Mouse (Mus musculus) thymus, adult 2 months (tissue): ENCODE measurements around the gene Chn2. TPM values are rescaled to one million over a fixed set of nuclear protein-coding genes. Genes with fewer than 3 reads are reported as not detected.

ENCODE experiments used
- DNase-seq: peaks from one replicate; pipeline ENCODE4 v3.0.0; 2021
- H3K27ac ChIP-seq: fragments of 200-500 bp; 2 replicates; pipeline ENCODE4 v1.5.1; 2012; ENCODE audit warnings: low read length, control low read depth; ENCODE audit not compliant: control insufficient read depth, insufficient read depth
- H3K27me3 ChIP-seq: fragments of 200-500 bp; 2 replicates; pipeline ENCODE4 v1.6.1; 2012; ENCODE audit warnings: mild to moderate bottlenecking, low read length, moderate library complexity, mixed read lengths; ENCODE audit not compliant: control insufficient read depth, insufficient read depth
- H3K36me3 ChIP-seq: fragments of 200-500 bp; 2 replicates; pipeline ENCODE4 v1.6.1; 2012; ENCODE audit warnings: mild to moderate bottlenecking, low read length, moderate library complexity; ENCODE audit not compliant: control insufficient read depth, insufficient read depth
- H3K4me1 ChIP-seq: fragments of 200-500 bp; replicated peaks from 2 replicates; pipeline ENCODE4 v1.6.1; 2012; ENCODE audit warnings: low read length; ENCODE audit not compliant: control insufficient read depth, insufficient read depth
- H3K4me3 ChIP-seq: fragments of 200-500 bp; 2 replicates; pipeline ENCODE4 v1.5.1; 2012; ENCODE audit warnings: mild to moderate bottlenecking, low read length, control low read depth, moderate library complexity; ENCODE audit not compliant: control insufficient read depth, insufficient read depth
- CTCF ChIP-seq: fragments of 200-500 bp; IDR thresholded peaks from 2 replicates; pipeline ENCODE4 v1.5.1; 2012; ENCODE audit warnings: mild to moderate bottlenecking, control low read depth, low read length, moderate library complexity, borderline replicate concordance; ENCODE audit not compliant: control insufficient read depth, poor library complexity, insufficient read depth; ENCODE audit errors: extremely low read depth
- POLR2A ChIP-seq: fragments of 200-500 bp; IDR thresholded peaks from 2 replicates; pipeline ENCODE4 v1.6.1; 2012; ENCODE audit warnings: mild to moderate bottlenecking, low read length, control low read depth, moderate library complexity; ENCODE audit not compliant: control insufficient read depth, poor library complexity, insufficient read depth; ENCODE audit errors: extremely low read depth
- WGBS: fragments of 180-500 bp; shearing (Covaris S2); methylation state at CpG from one replicate; pipeline ENCODE4 v1.1.7; 2018; 5-methylcytosine and 5-hydroxymethylcytosine counted together
- polyA plus RNA-seq: library from polyadenylated mRNA; depleted of rRNA; stranded (reverse); fragments of >200 nt; gene quantifications from 2 replicates; pipeline ENCODE4 v1.2.3, GENCODE M21; 2012

Chn2 gene
- polyA plus RNA-seq, 1 experiment: 7.6 TPM

- Histone ChIP-seq H3K36me3 (no peaks in the 10 kb centered on the region), H3K27ac (no peak overlapping the region), H3K4me3 (peak overlapping the region; percentile 59), H3K27me3 (peaks cover 9% of the 10 kb centered on the region; the same call in 1 of the 2 replicates), H3K4me1 (no peaks in the 10 kb centered on the region; the same call in 1 of the 2 replicates)
- TF ChIP-seq POLR2A (0 out of 2 replicates have a peak, but pooled peaks have one; percentile 25), CTCF (no peak)
- WGBS: under 1% methylated on average over 62 of the region's 62 CpGs
- DNase-seq: peak; percentile 30
Measured at GRCm38 (mm10) chr6:54039805-54040447, 572 bp downstream of the Chn2 start.

GRCm38 (mm10) chr6:54040448-54040844 lies 1.1 kb downstream of the Chn2 start:
- H3K27me3 ChIP-seq: peaks cover 9% of the 10 kb centered on the region; the same call in 1 of the 2 replicates
- H3K4me3 ChIP-seq: peak overlapping the region; percentile 59
- H3K27ac ChIP-seq: no peak overlapping the region
- H3K36me3 ChIP-seq: no peaks in the 10 kb centered on the region
- no peak for TF ChIP-seq POLR2A
- no peak for TF ChIP-seq CTCF
- WGBS: 18% methylated on average over 9 of the region's 9 CpGs
- no peaks in the 10 kb centered on the region; the same call in 1 of the 2 replicates for H3K4me1 ChIP-seq
- no peak for DNase-seq

GRCm38 (mm10) chr6:54041386-54042043 lies 2.2 kb downstream of the Chn2 start:
- no peak for TF ChIP-seq POLR2A
- no peak for TF ChIP-seq CTCF
- no peak overlapping the region for H3K27ac ChIP-seq
- 36% methylated on average over 13 of the region's 13 CpGs for WGBS
- H3K4me1 ChIP-seq: no peaks in the 10 kb centered on the region; the same call in 1 of the 2 replicates
- H3K27me3 ChIP-seq: peaks cover 9% of the 10 kb centered on the region; the same call in 1 of the 2 replicates
- no peaks in the 10 kb centered on the region for H3K36me3 ChIP-seq
- no peak overlapping the region for H3K4me3 ChIP-seq
- no peak for DNase-seq

DNA sequence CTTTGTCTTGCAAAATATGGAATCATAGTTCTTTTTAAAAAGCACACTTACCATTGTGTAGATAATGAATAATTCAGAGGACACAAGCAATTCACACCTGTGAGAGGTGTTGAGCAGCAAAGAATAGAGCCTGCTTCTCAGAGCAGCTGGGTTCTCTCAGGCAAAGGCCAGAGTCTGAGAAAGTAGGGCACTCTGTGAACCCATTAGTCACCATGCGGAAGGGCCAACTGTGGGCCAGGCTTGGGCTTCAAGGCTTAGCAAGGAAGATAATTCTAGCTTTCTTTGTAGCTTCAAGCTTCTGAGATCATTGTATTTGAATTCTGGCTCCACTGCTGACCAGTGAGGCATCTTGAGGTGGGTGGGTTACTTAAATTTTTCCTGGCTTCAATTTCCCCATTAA lies 2.8 kb downstream of the Chn2 start:
- H3K36me3 ChIP-seq: no peaks in the 10 kb centered on the region
- 96% methylated on average over 1 of the region's 1 CpGs for WGBS
- H3K27ac ChIP-seq: no peak overlapping the region
- no peak for DNase-seq
- H3K4me1 ChIP-seq: no peaks in the 10 kb centered on the region; the same call in 1 of the 2 replicates
- TF ChIP-seq CTCF: no peak
- TF ChIP-seq POLR2A: no peak
- H3K4me3 ChIP-seq: no peak overlapping the region
- H3K27me3 ChIP-seq: peaks cover 9% of the 10 kb centered on the region; the same call in 1 of the 2 replicates

DNA sequence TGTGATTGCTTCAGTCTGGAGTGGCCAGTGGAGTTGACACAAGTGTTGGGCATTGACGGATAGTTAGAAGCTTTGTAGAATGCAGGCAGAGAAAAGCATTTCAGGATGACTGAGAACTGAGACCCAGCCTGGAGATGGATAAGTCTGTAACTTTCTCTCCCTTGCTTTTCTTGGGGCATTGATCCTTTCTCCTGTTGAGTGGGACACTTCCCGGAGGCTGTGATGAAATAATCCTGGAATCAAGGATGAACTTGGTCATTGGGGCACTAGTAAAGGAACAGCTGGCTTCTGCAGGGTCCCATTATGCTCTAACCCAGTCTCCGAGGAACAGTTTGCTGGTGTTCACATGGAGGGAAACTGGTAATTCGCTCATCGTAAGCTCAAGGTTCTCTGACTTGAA lies 4.2 kb downstream of the Chn2 start:
- DNase-seq: no peak
- Histone ChIP-seq H3K27ac (no peak overlapping the region), H3K36me3 (no peaks in the 10 kb centered on the region), H3K4me1 (no peaks in the 10 kb centered on the region; the same call in 1 of the 2 replicates), H3K4me3 (no peak overlapping the region), H3K27me3 (peaks cover 9% of the 10 kb centered on the region; the same call in 1 of the 2 replicates)
- WGBS: 91% methylated on average over 5 of the region's 5 CpGs
- TF ChIP-seq CTCF (no peak), POLR2A (no peak)

GRCm38 (mm10) chr6:54045748-54046721 lies 6.7 kb downstream of the Chn2 start:
- WGBS: 95% methylated on average over 8 of the region's 8 CpGs
- H3K27me3 ChIP-seq: no peaks in the 10 kb centered on the region
- H3K36me3 ChIP-seq: no peaks in the 10 kb centered on the region
- H3K4me3 ChIP-seq: no peak overlapping the region
- no peaks in the 10 kb centered on the region for H3K4me1 ChIP-seq
- H3K27ac ChIP-seq: no peak overlapping the region
- DNase-seq: no peak
- no peak for TF ChIP-seq CTCF
- no peak for TF ChIP-seq POLR2A
